Mouse (Mus musculus) lung, embryonic 16.5 days (tissue): ENCODE measurements around the gene Iscu. TPM values are rescaled to one million over a fixed set of nuclear protein-coding genes. Genes with fewer than 3 reads are reported as not detected.
"Not testable (repeated sequence)": the region's sequence is repeated elsewhere in the genome, so short reads cannot be mapped to it uniquely, and the experiment has no call there.

ENCODE experiments used
- ATAC-seq: fragments of 200-750 bp; cut with Nextera tagmentation; 2 replicates; pipeline ENCODE4 v1.8.0; 2017; ENCODE audit warnings: low read depth, mild to moderate bottlenecking, moderate library complexity
- H3K27ac ChIP-seq: fragments of 300-500 bp; sonication (generic); 2 replicates; pipeline ENCODE4 v1.5.1; 2014; ENCODE audit warnings: mild to moderate bottlenecking, control low read depth, low read length
- H3K27me3 ChIP-seq: fragments of 300-500 bp; sonication (generic); 2 replicates; pipeline ENCODE4 v1.6.1; 2014; ENCODE audit warnings: low read depth, low read length, mixed read lengths; ENCODE audit not compliant: control insufficient read depth, insufficient read depth
- H3K36me3 ChIP-seq: fragments of 300-500 bp; sonication (generic); 2 replicates; pipeline ENCODE4 v1.6.1; 2014; ENCODE audit warnings: low read length; ENCODE audit not compliant: control insufficient read depth, insufficient read depth
- H3K4me1 ChIP-seq: fragments of 300-500 bp; sonication (generic); replicated peaks from 2 replicates; pipeline ENCODE4 v1.6.1; 2014; ENCODE audit warnings: low read length, mixed read lengths; ENCODE audit not compliant: control insufficient read depth, insufficient read depth
- H3K4me2 ChIP-seq: fragments of 300-500 bp; sonication (generic); 2 replicates; pipeline ENCODE4 v1.6.1; 2014; ENCODE audit warnings: low read depth, low read length, control low read depth
- H3K4me3 ChIP-seq: fragments of 300-500 bp; sonication (generic); 2 replicates; pipeline ENCODE4 v1.5.1; 2014; ENCODE audit warnings: mild to moderate bottlenecking, low read length, control low read depth
- H3K9ac ChIP-seq: fragments of 300-500 bp; sonication (generic); 2 replicates; pipeline ENCODE4 v1.6.1; 2014; ENCODE audit warnings: low read length, control low read depth
- H3K9me3 ChIP-seq: fragments of 300-500 bp; sonication (generic); 2 replicates; pipeline ENCODE4 v1.6.1; 2016; ENCODE audit warnings: low read length; ENCODE audit not compliant: control insufficient read depth
- WGBS: fragments of 180-500 bp; shearing (Covaris S2); extraction: QIAGEN DNeasy Blood & Tissue Kit; methylation state at CpG from one replicate; pipeline ENCODE4 v1.1.7; 2014; 5-methylcytosine and 5-hydroxymethylcytosine counted together
- polyA plus RNA-seq: library from polyadenylated mRNA; unstranded; fragments of >200 nt; fragmentation: Nextera tagmentation; extraction: Ambion mirVana; gene quantifications from 2 replicates; pipeline ENCODE4 v1.2.1, GENCODE M21; 2015

The Iscu gene
- polyA plus RNA-seq, 1 experiment from 2014 or later: 114 TPM

DNA sequence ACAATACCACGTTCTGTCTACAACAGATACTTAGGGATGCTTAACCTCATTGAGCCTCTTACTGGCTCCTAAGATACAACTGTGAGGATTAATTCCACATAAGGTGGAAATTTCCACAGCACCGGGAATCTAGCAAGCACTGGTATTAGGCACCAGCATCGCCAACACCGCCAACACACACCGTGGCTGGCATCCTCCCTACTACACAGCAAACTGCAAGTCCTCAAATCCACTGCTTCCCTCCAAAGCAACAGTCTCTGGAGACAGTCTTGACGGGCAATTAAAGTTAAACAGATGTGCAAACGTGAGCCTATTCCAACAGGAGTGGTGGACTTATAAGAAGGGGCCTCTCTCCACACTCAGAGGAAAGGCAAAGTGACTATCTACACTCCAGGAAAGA lies 8.7 kb downstream of the Iscu start:
- no peaks in the 10 kb centered on the region; the same call in 1 of the 2 replicates for H3K27me3 ChIP-seq
- peaks cover 4% of the 10 kb centered on the region; the same call in 1 of the 2 replicates for H3K36me3 ChIP-seq
- no peak overlapping the region for H3K27ac ChIP-seq
- H3K4me3 ChIP-seq: no peak overlapping the region
- no peaks in the 10 kb centered on the region for H3K9me3 ChIP-seq
- H3K4me1 ChIP-seq: peaks cover 8% of the 10 kb centered on the region
- ATAC-seq: no peak
- H3K9ac ChIP-seq: no peak overlapping the region
- 77% methylated on average over 7 of the region's 7 CpGs for WGBS
- no peak overlapping the region for H3K4me2 ChIP-seq

DNA sequence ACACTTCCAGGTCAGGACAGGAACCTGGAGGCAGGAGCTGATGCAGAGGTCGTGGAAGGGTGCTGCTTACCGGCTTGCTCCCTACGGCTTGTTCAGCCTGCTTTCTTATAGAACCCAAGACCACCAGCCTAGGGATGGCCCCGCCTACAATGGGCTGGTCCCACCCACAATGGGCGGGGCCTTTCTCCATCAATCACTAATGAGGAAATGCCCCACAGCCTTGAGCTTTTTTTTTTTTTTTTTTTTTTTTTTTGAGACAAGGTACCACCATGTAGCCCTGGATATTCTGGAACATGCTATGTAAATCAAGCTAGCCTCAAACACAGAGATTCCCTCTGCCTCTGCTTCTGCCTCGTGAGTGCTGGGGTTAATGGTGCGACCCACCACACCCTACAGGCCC lies 9.3 kb downstream of the Iscu start:
- peaks cover 4% of the 10 kb centered on the region; the same call in 1 of the 2 replicates for H3K36me3 ChIP-seq
- peaks cover 8% of the 10 kb centered on the region for H3K4me1 ChIP-seq
- H3K27me3 ChIP-seq: no peaks in the 10 kb centered on the region; the same call in 1 of the 2 replicates
- H3K4me3 ChIP-seq: no peak overlapping the region
- no peak overlapping the region for H3K27ac ChIP-seq
- H3K4me2 ChIP-seq: no peak overlapping the region
- ATAC-seq: no peak
- 80% methylated on average over 7 of the region's 7 CpGs for WGBS
- no peaks in the 10 kb centered on the region for H3K9me3 ChIP-seq
- H3K9ac ChIP-seq: no peak overlapping the region

DNA sequence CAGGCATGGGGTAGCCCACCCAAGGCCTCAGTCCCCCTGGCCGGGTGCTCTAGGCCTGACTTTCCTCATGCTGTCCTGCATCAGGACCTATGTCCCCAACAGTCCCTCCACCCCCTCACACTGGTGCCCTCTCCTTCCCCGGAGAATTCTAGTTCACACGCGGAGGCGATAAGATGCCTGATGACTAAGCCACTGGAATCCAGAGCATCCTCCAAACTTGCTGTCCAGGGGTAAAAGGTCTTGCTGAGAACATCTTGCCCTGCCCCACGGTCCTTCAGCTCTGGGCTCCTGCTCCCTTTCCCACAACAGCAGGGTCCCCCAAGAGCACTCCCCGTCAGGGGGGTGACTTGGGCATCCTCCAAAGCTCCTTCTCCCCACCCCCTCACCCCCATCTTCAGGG lies 10.1 kb downstream of the Iscu start:
- H3K27me3 ChIP-seq: no peaks in the 10 kb centered on the region; the same call in 1 of the 2 replicates
- no peak overlapping the region for H3K4me2 ChIP-seq
- 80% methylated on average over 7 of the region's 7 CpGs for WGBS
- no peak overlapping the region for H3K9ac ChIP-seq
- H3K27ac ChIP-seq: peak overlapping the region; percentile 92
- peaks cover 8% of the 10 kb centered on the region for H3K4me1 ChIP-seq
- ATAC-seq: no peak
- H3K36me3 ChIP-seq: no peaks in the 10 kb centered on the region; the same call in 1 of the 2 replicates
- H3K4me3 ChIP-seq: no peak overlapping the region
- no peaks in the 10 kb centered on the region for H3K9me3 ChIP-seq

DNA sequence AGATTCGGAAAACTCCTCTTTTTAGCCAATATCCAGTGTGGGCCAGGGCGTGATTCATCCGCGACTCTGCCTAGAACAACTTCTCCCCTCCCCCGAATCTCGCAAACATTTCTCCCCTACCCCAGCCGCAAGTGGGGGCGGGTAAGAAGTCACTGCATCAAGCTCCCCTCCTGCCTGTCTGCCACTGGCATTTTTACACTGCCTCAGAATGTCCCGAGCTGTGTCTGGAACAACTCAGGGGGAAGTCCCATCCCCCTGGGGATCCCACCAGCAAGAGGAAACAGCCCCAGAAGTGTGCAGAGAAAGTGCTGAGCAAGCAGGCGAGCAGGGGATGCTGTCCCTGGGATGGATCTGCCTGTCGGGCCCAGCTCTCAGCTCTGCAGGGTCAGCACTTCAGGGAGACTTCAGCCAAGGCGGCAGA lies 11.0 kb downstream of the Iscu start:
- Histone ChIP-seq H3K4me3 (no peak overlapping the region), H3K4me1 (peaks cover 8% of the 10 kb centered on the region), H3K9me3 (no peaks in the 10 kb centered on the region), H3K9ac (0 out of 2 replicates have a peak overlapping the region, but pooled peaks have one; percentile 31), H3K27ac (peak overlapping the region; percentile 92), H3K27me3 (no peaks in the 10 kb centered on the region; the same call in 1 of the 2 replicates), H3K36me3 (no peaks in the 10 kb centered on the region; the same call in 1 of the 2 replicates), H3K4me2 (peak overlapping the region; percentile 0; the same call in 1 of the 2 replicates)
- WGBS: 8% methylated on average over 12 of the region's 12 CpGs
- peak; percentile 84 for ATAC-seq

DNA sequence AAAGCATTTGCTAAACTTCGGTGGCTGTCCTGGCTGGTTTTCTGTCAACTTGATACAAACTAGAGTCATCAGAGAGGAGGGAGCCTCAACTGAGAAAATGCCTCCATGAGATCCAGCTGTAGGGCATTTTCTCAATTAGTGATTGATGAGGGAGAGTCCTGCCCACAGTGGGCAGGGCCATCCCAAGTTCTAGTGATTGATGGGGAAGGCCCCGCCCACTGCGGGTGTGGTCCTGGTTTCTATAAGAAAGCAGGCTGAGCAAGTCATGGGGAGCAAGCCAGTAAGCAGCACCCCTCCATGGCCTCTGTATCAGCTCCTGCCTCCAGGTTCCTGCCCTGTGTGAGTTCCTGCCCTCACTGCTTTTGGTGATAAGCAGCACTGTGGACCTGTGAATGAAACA lies 11.6 kb downstream of the Iscu start:
- H3K9ac ChIP-seq, H3K27me3 ChIP-seq, H3K36me3 ChIP-seq, H3K4me3 ChIP-seq, H3K4me2 ChIP-seq, ATAC-seq, H3K9me3 ChIP-seq: not testable (repeated sequence)
- Histone ChIP-seq H3K4me1 (peaks cover 13% of the 10 kb centered on the region), H3K27ac (peak overlapping the region; percentile 92)
- WGBS: 26% methylated on average over 3 of the region's 3 CpGs

DNA sequence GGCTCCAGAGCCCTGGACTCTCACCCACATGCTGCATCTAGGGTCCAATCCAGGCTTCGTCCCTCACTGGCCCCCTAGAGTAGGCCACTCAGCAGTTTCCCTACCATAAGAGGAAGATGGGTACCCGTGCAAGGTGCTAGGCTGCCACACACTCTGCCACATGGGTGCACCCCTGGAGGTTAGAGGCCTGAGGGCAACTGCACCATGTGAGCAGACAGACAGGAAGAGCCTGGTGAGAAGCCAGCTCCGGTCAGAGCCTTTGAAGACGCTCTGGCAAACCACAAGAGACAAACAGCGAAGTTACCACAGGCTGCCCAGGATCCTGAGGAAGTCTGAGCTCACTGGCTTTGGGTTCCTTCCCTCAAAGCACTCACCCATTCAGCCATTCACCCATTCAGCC lies 14.4 kb downstream of the Iscu start:
- H3K4me2 ChIP-seq: no peak overlapping the region
- no peak for ATAC-seq
- H3K27ac ChIP-seq: no peak overlapping the region
- H3K27me3 ChIP-seq: no peaks in the 10 kb centered on the region; the same call in 1 of the 2 replicates
- peaks cover 37% of the 10 kb centered on the region for H3K4me1 ChIP-seq
- H3K36me3 ChIP-seq: no peaks in the 10 kb centered on the region
- WGBS: 73% methylated on average over 5 of the region's 5 CpGs
- no peak overlapping the region for H3K9ac ChIP-seq
- no peak overlapping the region for H3K4me3 ChIP-seq
- H3K9me3 ChIP-seq: no peaks in the 10 kb centered on the region

DNA sequence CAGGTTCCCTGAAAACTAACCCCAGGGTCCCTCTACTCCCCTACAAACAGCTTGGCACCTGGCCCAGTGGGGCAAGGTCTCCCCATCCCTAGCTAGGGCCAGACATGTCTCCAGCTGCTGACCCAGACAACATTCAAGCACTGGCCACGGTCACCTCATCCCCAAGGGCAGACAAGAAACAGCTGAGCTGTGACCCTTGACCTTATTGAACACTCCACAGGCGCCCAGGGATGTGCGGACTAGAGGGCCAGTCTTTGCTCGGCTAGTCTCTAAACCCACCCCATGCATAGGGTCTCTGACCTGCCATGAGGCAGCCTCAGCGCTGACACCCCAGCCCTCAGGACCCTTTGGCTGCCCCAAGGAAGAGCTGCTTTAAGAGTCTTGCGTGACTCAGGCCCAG lies 16.1 kb downstream of the Iscu start:
- H3K4me3 ChIP-seq: no peak overlapping the region
- peaks cover 29% of the 10 kb centered on the region for H3K4me1 ChIP-seq
- ATAC-seq: peak; percentile 10; the same call in 1 of the 2 replicates
- H3K4me2 ChIP-seq: no peak overlapping the region
- H3K36me3 ChIP-seq: no peaks in the 10 kb centered on the region
- no peak overlapping the region for H3K9ac ChIP-seq
- H3K27me3 ChIP-seq: no peaks in the 10 kb centered on the region
- H3K27ac ChIP-seq: peak overlapping the region; percentile 60
- 31% methylated on average over 6 of the region's 6 CpGs for WGBS
- no peaks in the 10 kb centered on the region for H3K9me3 ChIP-seq

DNA sequence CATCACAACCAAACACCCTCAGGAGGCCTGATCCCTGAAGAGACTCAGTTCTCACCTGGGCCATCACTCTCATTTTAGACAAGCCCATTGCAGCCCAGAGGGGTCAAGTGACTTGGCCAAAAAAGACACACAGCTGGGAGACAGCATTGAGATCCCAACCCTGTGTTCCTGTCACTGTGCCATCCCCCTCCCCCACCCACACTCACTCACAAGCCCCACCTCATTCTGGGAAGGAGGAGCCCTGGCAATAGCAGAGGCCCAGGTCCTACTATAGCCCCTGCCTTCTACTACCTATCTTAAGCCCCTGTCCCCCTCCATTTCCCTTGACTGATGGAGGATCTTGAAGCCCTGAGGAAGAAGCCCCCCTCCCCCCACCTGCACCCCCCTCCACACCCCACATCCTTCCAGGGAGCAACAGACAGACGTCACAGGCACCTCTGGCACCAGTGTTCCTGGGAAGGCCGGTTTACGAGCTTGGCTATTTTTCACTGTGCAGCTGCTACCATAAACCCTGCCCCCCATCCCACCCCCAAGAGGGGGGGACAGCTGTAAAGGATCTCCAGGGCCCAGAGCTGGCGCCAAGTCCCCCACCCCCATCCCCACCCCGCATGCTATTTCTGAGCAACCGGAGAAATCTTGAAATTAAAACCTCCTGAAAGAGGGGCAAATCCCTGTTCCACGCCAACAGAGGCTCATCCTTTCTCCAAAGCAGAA lies 16.7 kb downstream of the Iscu start:
- Histone ChIP-seq H3K4me2 (0 out of 2 replicates have a peak overlapping the region, but pooled peaks have one; percentile 10), H3K9me3 (no peaks in the 10 kb centered on the region), H3K4me1 (peaks cover 29% of the 10 kb centered on the region), H3K36me3 (no peaks in the 10 kb centered on the region), H3K9ac (peak overlapping the region; percentile 34), H3K27ac (peak overlapping the region; percentile 91), H3K4me3 (no peak overlapping the region), H3K27me3 (no peaks in the 10 kb centered on the region)
- 38% methylated on average over 7 of the region's 7 CpGs for WGBS
- ATAC-seq: peak; percentile 92

DNA sequence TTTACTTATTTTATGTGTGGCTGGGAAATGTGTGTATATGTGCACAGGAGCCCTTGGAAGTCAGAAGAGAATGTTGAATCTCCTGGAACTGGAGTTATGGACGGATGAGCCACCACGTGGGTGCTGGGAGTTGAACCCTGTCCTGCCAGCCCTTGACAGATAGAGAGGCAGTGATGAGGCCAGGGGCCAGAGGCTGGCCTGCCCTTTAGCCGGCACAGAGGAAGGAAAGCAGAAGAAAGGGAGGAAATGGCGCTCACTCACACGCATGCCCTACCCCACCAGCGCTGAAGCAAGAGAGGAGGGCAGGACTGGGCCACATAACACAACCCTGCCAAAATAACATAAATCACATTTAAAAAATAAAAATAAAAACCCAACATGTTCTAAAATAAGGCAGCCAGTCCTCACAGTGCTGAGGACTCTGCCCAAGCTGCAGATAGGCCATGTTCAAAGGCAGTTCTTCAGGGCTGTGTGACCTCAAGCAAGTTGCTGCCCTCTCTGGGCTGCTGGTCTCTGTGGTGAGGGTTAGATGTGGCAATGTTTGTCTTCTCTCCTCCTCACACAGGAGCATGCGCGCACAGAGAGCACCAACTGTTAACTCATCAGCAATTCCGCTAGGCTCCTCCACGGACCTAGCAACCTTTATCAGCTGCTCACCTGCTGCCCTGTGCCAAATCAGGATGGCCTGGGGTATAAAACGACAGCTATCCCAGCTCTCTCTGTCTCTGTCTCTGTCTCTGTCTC lies 18.1 kb downstream of the Iscu start:
- ATAC-seq: peak; percentile 44
- Histone ChIP-seq H3K27me3 (no peaks in the 10 kb centered on the region), H3K9me3 (no peaks in the 10 kb centered on the region), H3K27ac (peak overlapping the region; percentile 91), H3K36me3 (no peaks in the 10 kb centered on the region), H3K4me2 (0 out of 2 replicates have a peak overlapping the region, but pooled peaks have one; percentile 4), H3K9ac (0 out of 2 replicates have a peak overlapping the region, but pooled peaks have one; percentile 13), H3K4me3 (no peak overlapping the region), H3K4me1 (peaks cover 29% of the 10 kb centered on the region)
- 31% methylated on average over 11 of the region's 11 CpGs for WGBS
